Mouse (Mus musculus) limb, embryonic 14.5 days (tissue): Measurements from ENCODE around the gene Wee2. TPM values are rescaled to one million over a fixed set of nuclear protein-coding genes. Genes with fewer than 3 reads are reported as not detected.

ENCODE experiments used
- ATAC-seq: fragments of 200-750 bp; cut with Nextera tagmentation; 2 replicates; pipeline ENCODE4 v1.8.0; 2017; ENCODE audit warnings: low read depth, moderate number of reproducible peaks, moderate TSS enrichment; ENCODE audit not compliant: low FRiP score
- DNase-seq: peaks from one replicate; pipeline ENCODE4 v3.0.0-alpha.2; 2015; ENCODE audit warnings: low spot score
- H3K27ac ChIP-seq: fragments of 300-500 bp; sonication (generic); replicated peaks from 2 replicates; pipeline ENCODE4 v1.5.1; 2014; ENCODE audit warnings: low read depth, mild to moderate bottlenecking, low read length, moderate library complexity, mixed read lengths
- H3K27me3 ChIP-seq: fragments of 300-500 bp; sonication (generic); 2 replicates; pipeline ENCODE4 v1.6.1; 2014; ENCODE audit warnings: low read length, mixed read lengths; ENCODE audit not compliant: control insufficient read depth, insufficient read depth
- H3K36me3 ChIP-seq: fragments of 300-500 bp; sonication (generic); 2 replicates; pipeline ENCODE4 v1.6.1; 2014; ENCODE audit warnings: mild to moderate bottlenecking, low read length, moderate library complexity, mixed read lengths; ENCODE audit not compliant: control insufficient read depth, insufficient read depth
- H3K4me1 ChIP-seq: fragments of 300-500 bp; sonication (generic); 2 replicates; pipeline ENCODE4 v1.6.1; 2014; ENCODE audit warnings: antibody characterized with exemption, low read length, mixed read lengths; ENCODE audit not compliant: control insufficient read depth, insufficient read depth
- H3K4me2 ChIP-seq: fragments of 300-500 bp; sonication (generic); replicated peaks from 2 replicates; pipeline ENCODE4 v1.6.1; 2014; ENCODE audit warnings: low read depth, mild to moderate bottlenecking, low read length, moderate library complexity; ENCODE audit not compliant: severe bottlenecking
- H3K4me3 ChIP-seq: fragments of 300-500 bp; sonication (generic); replicated peaks from 2 replicates; pipeline ENCODE4 v1.5.1; 2014; ENCODE audit warnings: low read length
- H3K9ac ChIP-seq: fragments of 300-500 bp; sonication (generic); 2 replicates; pipeline ENCODE4 v1.6.1; 2014; ENCODE audit warnings: mild to moderate bottlenecking, low read depth, low read length, moderate library complexity; ENCODE audit not compliant: severe bottlenecking
- H3K9me3 ChIP-seq: fragments of 300-500 bp; sonication (generic); 2 replicates; pipeline ENCODE4 v1.6.1; 2016; ENCODE audit warnings: low read length; ENCODE audit not compliant: control insufficient read depth
- POLR2A ChIP-seq: fragments of 200-500 bp; IDR thresholded peaks from 2 replicates; pipeline ENCODE4 v1.8.0; 2012; ENCODE audit warnings: inconsistent platforms, mild to moderate bottlenecking, moderate library complexity, borderline replicate concordance; ENCODE audit not compliant: insufficient read depth, insufficient read length; ENCODE audit errors: extremely low read depth
- WGBS: fragments of 180-500 bp; shearing (Covaris S2); extraction: QIAGEN DNeasy Blood & Tissue Kit; methylation state at CpG from one replicate; pipeline ENCODE4 v1.1.7; 2014; 5-methylcytosine and 5-hydroxymethylcytosine counted together
- polyA plus RNA-seq, 2 experiments: library from polyadenylated mRNA; depleted of rRNA in 1 of 2; stranded (reverse) in 1 of 2; unstranded in 1 of 2; fragments of >200 nt; fragmentation: Nextera tagmentation in 1 of 2; extraction: Ambion mirVana in 1 of 2; gene quantifications; 2 replicates each; pipeline versions ENCODE4 v1.2.1 to v1.2.3; 2012 to 2014

The Wee2 gene
- polyA plus RNA-seq (2012; rRNA removed) (not detected in 2 replicates), polyA plus RNA-seq (2014; fragmentation: Nextera tagmentation; extraction: Ambion mirVana) (not detected in 2 replicates)

- ATAC-seq (no peak), DNase-seq (no peak)
- Histone ChIP-seq H3K4me3 (no peak within 1 kb of the TSS), H3K4me1 (0 out of 2 replicates have a peak, but pooled peaks cover 8% of the 10 kb centered on the region), H3K36me3 (no peaks in the 10 kb centered on the region), H3K27ac (no peak within 1 kb of the TSS), H3K9me3 (no peaks in the 10 kb centered on the region), H3K4me2 (no peak within 1 kb of the TSS), H3K9ac (no peak within 1 kb of the TSS), H3K27me3 (peaks cover 3% of the 10 kb centered on the region; the same call in 1 of the 2 replicates)
- WGBS = 62% methylated on average over 5 of the region's 5 CpGs
- no peak for TF ChIP-seq POLR2A
Measured at GRCm38 (mm10) chr6:40438936-40439335, at the start of gene Wee2. Gene Wee2 (plus strand): TSS chr6:40439088.

GRCm38 (mm10) chr6:40390975-40391374, 47.9 kb upstream of the Wee2 start:
- TF ChIP-seq POLR2A = no peak
- Histone ChIP-seq H3K36me3 (peaks cover 25% of the 10 kb centered on the region), H3K9me3 (no peaks in the 10 kb centered on the region), H3K4me1 (no peaks in the 10 kb centered on the region), H3K4me2 (no peak overlapping the region), H3K9ac (no peak overlapping the region), H3K27ac (no peak overlapping the region), H3K27me3 (no peaks in the 10 kb centered on the region), H3K4me3 (no peak overlapping the region)
- ATAC-seq (no peak), DNase-seq (no peak)
- WGBS = 95% methylated on average over 1 of the region's 1 CpGs

- no peak for TF ChIP-seq POLR2A
- Histone ChIP-seq H3K4me1 (no peaks in the 10 kb centered on the region), H3K4me3 (no peak overlapping the region), H3K27ac (no peak overlapping the region), H3K9me3 (no peaks in the 10 kb centered on the region), H3K36me3 (peaks cover 23% of the 10 kb centered on the region), H3K4me2 (no peak overlapping the region), H3K9ac (no peak overlapping the region), H3K27me3 (no peaks in the 10 kb centered on the region)
- DNase-seq (peak; percentile 80), ATAC-seq (peak; percentile 89)
- 35% methylated on average over 3 of the region's 3 CpGs for WGBS
Measured at GRCm38 (mm10) chr6:40393213-40393612, 45.7 kb upstream of the Wee2 start.

DNA sequence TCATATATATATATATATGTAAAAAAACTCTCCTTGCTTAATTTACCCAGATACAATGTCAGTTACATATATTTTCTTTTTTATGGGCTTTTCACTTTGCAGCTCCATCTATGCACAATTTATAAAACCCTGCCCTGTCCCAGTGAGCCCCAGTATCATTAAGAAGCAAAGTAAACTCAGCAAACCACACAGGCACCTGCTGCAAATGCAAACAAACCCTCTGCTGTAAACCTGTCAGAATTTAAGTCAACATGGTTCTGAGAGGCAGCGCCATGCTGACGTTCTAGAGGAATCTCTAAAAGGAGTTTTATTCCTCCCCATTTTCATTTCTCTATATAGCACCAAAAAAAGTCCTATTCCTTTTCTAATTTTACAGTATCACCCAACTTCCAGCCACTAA, 36.9 kb upstream of the Wee2 start:
- H3K27me3 ChIP-seq = no peaks in the 10 kb centered on the region
- no peak for TF ChIP-seq POLR2A
- 94% methylated on average over 2 of the region's 2 CpGs for WGBS
- H3K36me3 ChIP-seq = peaks cover 65% of the 10 kb centered on the region
- H3K4me1 ChIP-seq = no peaks in the 10 kb centered on the region
- no peak overlapping the region for H3K9ac ChIP-seq
- DNase-seq (no peak), ATAC-seq (no peak)
- no peaks in the 10 kb centered on the region for H3K9me3 ChIP-seq
- no peak overlapping the region for H3K4me2 ChIP-seq
- H3K27ac ChIP-seq = no peak overlapping the region
- H3K4me3 ChIP-seq = no peak overlapping the region

- no peaks in the 10 kb centered on the region for H3K27me3 ChIP-seq
- H3K4me1 ChIP-seq = no peaks in the 10 kb centered on the region
- H3K4me2 ChIP-seq = no peak overlapping the region
- no peak overlapping the region for H3K27ac ChIP-seq
- no peak for ATAC-seq
- no peaks in the 10 kb centered on the region for H3K9me3 ChIP-seq
- peaks cover 60% of the 10 kb centered on the region for H3K36me3 ChIP-seq
- H3K9ac ChIP-seq = no peak overlapping the region
- H3K4me3 ChIP-seq = no peak overlapping the region
- DNase-seq = no peak
- WGBS = 82% methylated on average over 4 of the region's 4 CpGs
- no peak for TF ChIP-seq POLR2A
Measured at GRCm38 (mm10) chr6:40403640-40404285, 35.1 kb upstream of the Wee2 start.
